Mouse (Mus musculus): ENCODE results near the gene Gm20708. TPM values are rescaled to one million over a fixed set of nuclear protein-coding genes. Genes with fewer than 3 reads are reported as not detected.
"Not testable (repeated sequence)": the region's sequence is repeated elsewhere in the genome, so short reads cannot be mapped to it uniquely, and the experiment has no call there.

The Gm20708 gene
- polyA plus RNA-seq, 1 experiment, result not detected

- H3K27ac ChIP-seq (replicated peaks; ENCODE audit: low read depth, low read length), result peak overlapping the region; percentile 69
- no peak overlapping the region for H3K4me3 ChIP-seq (ENCODE audit: insufficient read depth, low read depth, low read length)
- H3K4me1 ChIP-seq (ENCODE audit: control insufficient read depth, insufficient read depth, insufficient read length, low read length), result peaks cover 31% of the 10 kb centered on the region
Measured at GRCm38 (mm10) chr11:117828888-117829604, 19.6 kb downstream of the Gm20708 start.

- H3K4me1 ChIP-seq (ENCODE audit: control insufficient read depth, insufficient read depth, insufficient read length, low read length), result peaks cover 31% of the 10 kb centered on the region
- H3K4me3 ChIP-seq (ENCODE audit: insufficient read depth, low read depth, low read length), result no peak overlapping the region
- peak overlapping the region; percentile 62 for H3K27ac ChIP-seq (replicated peaks; ENCODE audit: low read depth, low read length)
Measured at GRCm38 (mm10) chr11:117829671-117830215, 20.3 kb downstream of the Gm20708 start.

GRCm38 (mm10) chr11:117830401-117830800 is 20.9 kb downstream of the Gm20708 start:
- Histone ChIP-seq H3K4me3 (ENCODE audit: insufficient read depth, low read depth, low read length) (no peak overlapping the region), H3K27ac (replicated peaks; ENCODE audit: low read depth, low read length) (peak overlapping the region; percentile 62), H3K4me1 (ENCODE audit: control insufficient read depth, insufficient read depth, insufficient read length, low read length) (peaks cover 31% of the 10 kb centered on the region)

DNA sequence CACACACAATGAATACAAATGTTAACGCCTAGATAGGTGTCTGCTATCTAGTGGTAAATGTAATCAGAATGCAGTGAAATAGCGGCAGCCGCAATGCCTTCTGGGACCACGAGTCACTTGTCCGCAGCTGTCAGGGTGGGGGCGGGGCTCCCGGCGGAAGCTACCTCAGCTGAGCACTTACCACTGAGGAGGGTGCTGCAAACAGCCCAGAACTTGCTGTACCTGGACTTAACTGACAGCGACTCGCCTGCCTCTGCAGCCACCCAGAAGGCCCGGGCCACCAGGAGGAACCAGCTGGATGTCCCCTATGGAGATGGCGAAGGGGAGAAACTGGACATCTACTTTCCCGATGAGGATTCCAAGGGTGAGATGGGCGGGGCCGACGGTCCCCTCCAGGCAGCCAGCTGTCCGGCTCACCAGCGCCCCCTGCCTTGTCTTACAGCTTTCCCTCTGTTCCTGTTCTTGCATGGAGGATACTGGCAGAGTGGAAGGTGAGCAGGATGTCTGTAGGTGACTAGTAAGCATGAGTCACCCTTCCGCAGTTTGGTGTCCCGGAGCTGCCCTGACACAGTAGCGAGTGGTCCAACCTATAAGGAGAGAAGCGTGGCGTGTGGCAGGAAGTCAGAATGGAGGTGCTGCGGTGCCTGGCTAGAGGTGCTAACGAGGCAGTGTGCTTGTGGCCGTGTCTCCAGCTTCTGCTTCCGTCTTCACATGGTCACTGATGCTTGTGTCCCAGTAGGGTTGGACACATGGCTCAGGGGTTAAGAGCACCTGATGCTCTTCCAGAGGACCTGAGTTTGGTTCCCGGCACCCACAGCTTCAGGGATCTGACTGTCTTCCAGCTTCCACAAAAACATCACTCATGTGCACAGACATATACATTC is 22.9 kb downstream of the Gm20708 start:
- H3K4me1 ChIP-seq (ENCODE audit: control insufficient read depth, insufficient read depth, insufficient read length, low read length), result peaks cover 28% of the 10 kb centered on the region
- peak overlapping the region; percentile 73 for H3K4me3 ChIP-seq (ENCODE audit: insufficient read depth, low read depth, low read length)
- H3K27ac ChIP-seq (replicated peaks; ENCODE audit: low read depth, low read length), result no peak overlapping the region

DNA sequence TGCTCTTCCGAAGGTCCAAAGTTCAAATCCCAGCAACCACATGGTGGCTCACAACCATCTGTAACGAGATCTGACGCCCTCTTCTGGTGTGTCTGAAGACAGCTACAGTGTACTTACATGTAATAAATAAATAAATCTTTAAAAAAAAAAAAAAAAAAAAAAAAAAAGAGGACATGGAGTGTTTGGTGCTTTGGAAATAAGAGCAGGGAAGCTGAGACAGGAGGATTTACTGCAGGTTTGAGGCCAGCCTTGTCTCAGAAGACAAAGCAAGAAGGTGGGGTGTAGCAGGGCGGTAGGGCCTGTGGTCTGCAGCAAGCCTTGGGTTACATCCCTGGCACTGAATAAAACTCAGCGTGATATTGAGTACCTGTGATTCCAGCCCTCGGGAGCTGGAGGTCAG is 24.0 kb downstream of the Gm20708 start:
- H3K27ac ChIP-seq (replicated peaks; ENCODE audit: low read depth, low read length); H3K4me3 ChIP-seq (ENCODE audit: insufficient read depth, low read depth, low read length): not testable (repeated sequence)
- H3K4me1 ChIP-seq (ENCODE audit: control insufficient read depth, insufficient read depth, insufficient read length, low read length), result peaks cover 21% of the 10 kb centered on the region

- H3K27ac ChIP-seq (replicated peaks; ENCODE audit: low read depth, low read length), result no peak overlapping the region
- no peak overlapping the region for H3K4me3 ChIP-seq (ENCODE audit: insufficient read depth, low read depth, low read length)
- peaks cover 17% of the 10 kb centered on the region for H3K4me1 ChIP-seq (ENCODE audit: control insufficient read depth, insufficient read depth, insufficient read length, low read length)
Measured at GRCm38 (mm10) chr11:117834086-117834485, 24.6 kb downstream of the Gm20708 start.

DNA sequence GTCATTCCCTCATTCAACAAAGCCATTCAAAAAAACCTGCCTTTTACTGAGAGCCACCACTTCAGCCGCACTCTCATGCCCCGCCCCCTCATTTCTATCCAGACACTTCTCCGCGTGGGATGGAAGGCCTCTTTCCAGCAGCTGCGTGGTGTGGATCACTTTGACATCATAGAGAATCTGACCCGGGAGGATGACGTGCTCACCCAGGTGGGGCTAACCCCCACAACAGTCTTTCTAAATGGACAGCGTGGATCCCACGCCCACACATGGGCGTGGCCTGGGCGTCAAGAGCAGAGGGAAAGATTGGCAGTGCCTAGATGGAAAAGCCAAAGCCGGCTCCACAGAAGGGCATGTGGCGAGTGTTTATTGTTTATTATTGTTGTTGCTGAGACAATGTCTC is 26.8 kb downstream of the Gm20708 start:
- peak overlapping the region; percentile 44 for H3K4me3 ChIP-seq (ENCODE audit: insufficient read depth, low read depth, low read length)
- H3K27ac ChIP-seq (replicated peaks; ENCODE audit: low read depth, low read length), result no peak overlapping the region
- peaks cover 4% of the 10 kb centered on the region; the same call in 1 of the 2 replicates for H3K4me1 ChIP-seq (ENCODE audit: control insufficient read depth, insufficient read depth, insufficient read length, low read length)

DNA sequence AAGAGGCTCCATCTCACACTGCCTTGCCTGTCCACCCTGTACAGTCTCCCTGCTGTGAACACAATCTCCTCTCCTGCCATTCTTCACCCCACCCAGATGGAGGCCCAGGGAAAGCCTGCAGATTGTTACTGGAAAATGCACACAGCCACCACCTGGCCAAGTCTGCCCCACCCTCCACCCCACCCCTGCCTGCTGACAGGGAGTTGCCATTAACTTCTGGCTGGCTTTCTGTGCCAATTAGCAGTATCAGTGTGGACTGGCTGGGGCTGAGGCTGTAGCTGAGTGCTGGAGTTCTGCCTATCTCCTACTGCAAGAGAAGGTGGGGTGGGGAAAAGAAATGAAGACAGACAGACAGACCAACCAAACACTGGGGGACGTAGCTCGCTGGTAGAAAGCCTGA is 29.1 kb downstream of the Gm20708 start:
- H3K27ac ChIP-seq (replicated peaks; ENCODE audit: low read depth, low read length), result no peak overlapping the region
- no peak overlapping the region for H3K4me3 ChIP-seq (ENCODE audit: insufficient read depth, low read depth, low read length)
- no peaks in the 10 kb centered on the region for H3K4me1 ChIP-seq (ENCODE audit: control insufficient read depth, insufficient read depth, insufficient read length, low read length)

DNA sequence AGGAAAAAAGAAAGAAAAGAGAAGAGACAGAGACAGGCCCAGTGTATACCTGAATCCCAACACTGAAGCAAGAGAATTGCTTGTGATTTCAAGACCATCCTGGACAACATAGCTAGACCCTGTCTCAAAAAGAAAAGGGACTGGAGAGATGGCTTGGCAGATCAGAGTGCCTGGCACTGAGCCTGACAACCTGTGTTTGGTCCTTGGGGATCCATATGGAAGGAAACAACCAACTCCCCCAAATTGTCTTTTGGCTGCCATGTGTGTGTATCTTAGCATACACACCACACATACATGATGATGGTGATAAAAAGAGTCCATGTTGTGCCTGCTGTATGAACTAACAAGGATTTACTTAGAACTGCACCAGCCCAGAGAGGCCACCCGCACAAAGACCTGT is 29.6 kb downstream of the Gm20708 start:
- no peak overlapping the region for H3K27ac ChIP-seq (replicated peaks; ENCODE audit: low read depth, low read length)
- H3K4me3 ChIP-seq (ENCODE audit: insufficient read depth, low read depth, low read length), result no peak overlapping the region

DNA sequence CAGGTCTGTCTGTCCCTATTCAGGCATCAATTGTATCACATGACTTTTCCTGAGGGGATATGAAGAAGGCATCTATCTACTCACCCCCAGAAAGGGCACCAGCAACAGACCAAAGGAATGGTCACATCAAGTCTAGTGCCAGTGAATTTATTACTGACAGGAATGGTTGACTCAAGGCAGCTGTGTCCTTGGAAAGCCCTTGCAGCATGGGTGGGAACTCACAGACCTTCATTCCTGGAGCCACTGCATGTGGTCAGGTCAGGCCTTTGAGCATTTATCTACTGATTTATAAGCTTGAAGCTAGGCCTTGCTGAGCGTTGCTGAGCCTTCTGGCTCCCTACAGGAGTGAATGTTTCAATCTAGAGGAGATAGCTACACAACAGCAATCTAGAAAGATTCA is 31.4 kb downstream of the Gm20708 start:
- Histone ChIP-seq H3K4me1 (ENCODE audit: control insufficient read depth, insufficient read depth, insufficient read length, low read length) (no peaks in the 10 kb centered on the region), H3K4me3 (ENCODE audit: insufficient read depth, low read depth, low read length) (no peak overlapping the region), H3K27ac (replicated peaks; ENCODE audit: low read depth, low read length) (no peak overlapping the region)

More for the DNA sequence above, 29.6 kb downstream of the Gm20708 start:
- H3K4me1 ChIP-seq (ENCODE audit: control insufficient read depth, insufficient read depth, insufficient read length, low read length), result no peaks in the 10 kb centered on the region

GRCm38 (mm10) chr11:117843434-117843833 is 34.0 kb downstream of the Gm20708 start:
- no peak overlapping the region for H3K27ac ChIP-seq (replicated peaks; ENCODE audit: low read depth, low read length)
- no peak overlapping the region for H3K4me3 ChIP-seq (ENCODE audit: insufficient read depth, low read depth, low read length)
- no peaks in the 10 kb centered on the region; the same call in 1 of the 2 replicates for H3K4me1 ChIP-seq (ENCODE audit: control insufficient read depth, insufficient read depth, insufficient read length, low read length)

DNA sequence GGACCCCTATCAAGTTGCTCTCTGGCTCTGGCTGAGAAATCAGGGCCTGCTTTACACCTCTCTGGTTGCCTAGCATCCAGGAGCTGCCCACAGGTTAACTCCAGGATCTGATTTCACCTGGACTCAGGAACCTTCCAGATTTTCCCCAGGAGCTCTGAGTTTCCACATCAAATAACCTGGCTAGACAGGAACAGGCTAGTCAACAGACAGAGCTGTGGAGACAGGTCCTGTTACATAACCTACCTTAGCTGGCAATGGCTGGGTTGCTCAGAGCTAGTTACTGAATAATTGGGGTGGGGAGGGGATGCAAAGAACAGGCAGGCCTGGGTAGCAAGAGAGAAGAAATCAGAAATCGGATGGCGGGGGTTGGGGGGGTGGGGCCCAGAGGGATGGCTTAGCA is 35.5 kb downstream of the Gm20708 start:
- no peak overlapping the region for H3K4me3 ChIP-seq (ENCODE audit: insufficient read depth, low read depth, low read length)
- H3K4me1 ChIP-seq (ENCODE audit: control insufficient read depth, insufficient read depth, insufficient read length, low read length), result no peaks in the 10 kb centered on the region; the same call in 1 of the 2 replicates
- H3K27ac ChIP-seq (replicated peaks; ENCODE audit: low read depth, low read length), result no peak overlapping the region

DNA sequence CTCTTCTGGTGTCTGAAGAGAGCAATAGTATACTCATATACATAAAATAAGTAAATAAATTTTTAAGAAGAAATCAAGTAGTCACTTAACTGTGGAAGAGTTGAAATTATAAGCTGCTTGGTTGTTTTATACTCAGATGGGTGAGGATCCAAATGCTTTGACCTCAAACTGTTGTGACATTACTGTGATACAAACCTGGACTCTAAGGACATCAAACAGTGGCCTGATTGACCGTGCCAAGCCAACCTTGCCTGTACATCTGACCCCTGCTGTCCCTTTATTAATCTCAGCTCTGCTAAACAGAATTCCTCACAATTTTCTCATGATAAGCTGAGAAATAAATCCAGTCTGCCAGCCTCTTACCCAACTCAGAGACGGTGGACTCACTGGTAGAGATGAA is 36.2 kb downstream of the Gm20708 start:
- no peak overlapping the region for H3K27ac ChIP-seq (replicated peaks; ENCODE audit: low read depth, low read length)
- H3K4me3 ChIP-seq (ENCODE audit: insufficient read depth, low read depth, low read length), result no peak overlapping the region
- no peaks in the 10 kb centered on the region; the same call in 1 of the 2 replicates for H3K4me1 ChIP-seq (ENCODE audit: control insufficient read depth, insufficient read depth, insufficient read length, low read length)

DNA sequence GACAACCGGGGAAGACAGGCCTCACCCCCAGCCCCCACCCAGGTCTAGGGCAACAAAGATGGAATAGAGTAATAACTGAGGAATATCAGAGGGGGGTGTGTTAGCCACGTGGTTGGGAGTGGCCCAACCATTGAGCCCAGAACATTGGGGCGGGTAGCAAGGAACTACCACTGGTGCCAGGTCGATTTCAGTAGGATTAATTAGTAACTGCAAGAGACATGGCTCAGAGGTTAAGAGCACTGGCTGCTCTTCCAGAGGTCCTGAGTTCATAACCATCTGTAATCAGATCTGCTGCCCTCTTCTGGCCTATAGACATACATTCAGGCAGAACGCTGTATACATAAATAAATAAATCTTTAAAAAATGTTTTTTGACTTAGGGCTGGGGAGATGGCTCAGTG is 37.2 kb downstream of the Gm20708 start:
- Histone ChIP-seq H3K4me3 (ENCODE audit: insufficient read depth, low read depth, low read length) (no peak overlapping the region), H3K27ac (replicated peaks; ENCODE audit: low read depth, low read length) (no peak overlapping the region), H3K4me1 (ENCODE audit: control insufficient read depth, insufficient read depth, insufficient read length, low read length) (no peaks in the 10 kb centered on the region; the same call in 1 of the 2 replicates)

DNA sequence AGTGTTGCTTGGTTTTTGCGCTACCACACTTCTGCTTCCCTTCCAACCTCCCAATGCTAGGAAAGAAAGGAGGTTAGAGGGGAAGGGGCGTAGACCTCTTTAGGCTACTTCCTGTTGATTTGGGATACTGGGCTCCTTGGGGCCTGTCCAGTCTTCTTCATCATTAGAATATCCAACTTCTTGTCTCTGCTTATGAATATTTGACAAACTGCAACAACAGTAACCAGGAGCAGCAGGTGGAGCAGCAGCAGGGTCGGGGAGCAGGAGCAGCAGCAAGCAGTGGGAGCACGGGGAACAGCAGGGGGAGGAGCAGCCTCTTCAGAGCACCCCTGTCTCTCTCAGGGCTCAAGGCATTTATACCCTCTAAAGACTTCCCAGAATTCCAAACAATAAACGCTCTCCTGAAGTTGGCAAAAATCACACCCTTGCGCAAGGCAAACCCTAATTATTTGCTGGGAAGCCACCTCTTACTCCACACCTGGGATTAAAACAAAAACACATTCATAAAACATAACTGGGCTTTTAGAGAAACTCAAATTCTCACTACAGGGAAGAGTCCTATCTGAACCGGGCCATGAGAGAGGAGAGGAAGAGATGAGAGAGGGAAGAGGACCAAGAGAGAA is 38.2 kb downstream of the Gm20708 start:
- peak overlapping the region; percentile 92 for H3K4me3 ChIP-seq (ENCODE audit: insufficient read depth, low read depth, low read length)

More for the DNA sequence above, 38.2 kb downstream of the Gm20708 start:
- Histone ChIP-seq H3K4me1 (ENCODE audit: control insufficient read depth, insufficient read depth, insufficient read length, low read length) (no peaks in the 10 kb centered on the region; the same call in 1 of the 2 replicates), H3K27ac (replicated peaks; ENCODE audit: low read depth, low read length) (peak overlapping the region; percentile 71)
